Mouse (Mus musculus): Measurements from ENCODE around the gene Prss45.

GRCm38 (mm10) chr9:110841438-110841837 is 7.0 kb downstream of the Prss45 start:
- no peak for TF ChIP-seq CTCF (IDR thresholded peaks at IDR 0.05; ENCODE audit: control insufficient read depth, insufficient read depth, insufficient read length)
- TF ChIP-seq MYOG (IDR thresholded peaks at IDR 0.05; ENCODE audit: control insufficient read depth, extremely low read depth, insufficient read length) = no peak
- TF ChIP-seq FOSL1 (IDR thresholded peaks at IDR 0.05; ENCODE audit: insufficient read depth, low read length, poor library complexity, severe bottlenecking) = no peak
- no peak for TF ChIP-seq CEBPB (IDR thresholded peaks at IDR 0.05; ENCODE audit: low read depth)
- no peak for TF ChIP-seq USF1 (IDR thresholded peaks at IDR 0.05; ENCODE audit: low read depth)
- TF ChIP-seq MYOD1 (IDR thresholded peaks at IDR 0.05; ENCODE audit: control insufficient read depth, insufficient read length, low read depth) = no peak
- no peak for TF ChIP-seq MAX (IDR thresholded peaks at IDR 0.05)

Measured in C2C12 (cell line).